Mouse (Mus musculus): Measurements from ENCODE around the gene Tmem86a. TPM values are rescaled to one million over a fixed set of nuclear protein-coding genes. Genes with fewer than 3 reads are reported as not detected.
A peak's percentile ranks its signal among the peaks of the same experiment; 100 is the strongest.
"Not testable (repeated sequence)": the region's sequence is repeated elsewhere in the genome, so short reads cannot be mapped to it uniquely, and the experiment has no call there.

Tmem86a gene
- total RNA-seq, 2 experiments from 2014 or later = 17.4 to 18.8 TPM

GRCm38 (mm10) chr7:47024454-47024853, 25.9 kb upstream of the Tmem86a start:
- intact Hi-C loops (cut with DNase I) = no loop called here
- DNase-seq (ENCODE audit: low spot score in 2 of 2) = no peak

DNA sequence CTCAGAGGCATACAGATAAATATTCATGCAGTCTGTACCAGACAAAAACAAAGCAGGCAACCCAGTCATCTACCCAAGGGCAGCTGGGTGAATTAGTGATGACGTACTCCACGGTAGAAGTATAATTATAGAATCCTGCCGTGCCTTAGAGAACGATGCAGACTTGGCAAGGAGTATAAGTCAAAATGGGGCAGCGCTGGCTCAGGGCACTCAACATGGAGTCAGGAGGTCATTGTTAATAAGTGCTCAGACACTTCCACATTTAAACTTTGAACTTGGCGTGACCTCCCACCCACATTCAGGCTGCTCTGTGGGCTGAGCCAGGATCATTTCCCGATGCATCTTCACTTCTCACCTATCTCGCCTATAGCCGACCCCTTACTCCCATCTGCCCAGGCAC, 25.0 kb upstream of the Tmem86a start:
- intact Hi-C loops (cut with DNase I) = no loop called here
- DNase-seq (ENCODE audit: low spot score in 2 of 2) = no peak

- intact Hi-C loops (cut with DNase I); DNase-seq (ENCODE audit: low spot score in 2 of 2): not testable (repeated sequence)
These were observed 23.5 kb upstream of the Tmem86a start for GRCm38 (mm10) chr7:47026899-47027298.

DNA sequence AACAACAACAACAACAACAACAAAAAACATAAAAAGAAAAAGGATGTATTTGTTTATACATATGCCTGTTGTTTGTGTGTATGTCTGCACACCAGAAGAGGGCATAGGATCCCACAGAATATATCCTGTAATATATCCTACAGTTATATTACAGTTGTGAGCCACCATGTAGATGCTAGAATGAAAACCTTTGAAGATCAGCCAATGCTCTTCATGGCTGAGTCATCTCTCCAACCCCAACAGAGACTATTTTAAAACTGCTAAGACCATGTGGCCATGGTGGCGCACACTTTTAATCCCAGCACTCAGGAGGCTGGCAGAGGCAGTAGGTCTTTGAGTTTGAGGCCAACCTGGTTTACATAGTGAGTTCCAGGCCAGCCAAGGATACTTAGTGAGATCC, 22.9 kb upstream of the Tmem86a start:
- intact Hi-C loops (cut with DNase I) = no loop called here
- DNase-seq (ENCODE audit: low spot score in 2 of 2) = no peak

GRCm38 (mm10) chr7:47030517-47031193, 19.7 kb upstream of the Tmem86a start:
- intact Hi-C loops (cut with DNase I) = no loop called here
- DNase-seq (ENCODE audit: low spot score in 2 of 2) = no peak

GRCm38 (mm10) chr7:47031371-47031770, 19.0 kb upstream of the Tmem86a start:
- intact Hi-C loops (cut with DNase I) = no loop called here
- DNase-seq (ENCODE audit: low spot score in 2 of 2) = no peak

GRCm38 (mm10) chr7:47034785-47035384, 15.5 kb upstream of the Tmem86a start:
- DNase-seq (ENCODE audit: low spot score in 2 of 2) = no peak
- intact Hi-C loops (cut with DNase I) = no loop called here

- DNase-seq (ENCODE audit: low spot score in 2 of 2) = no peak
- intact Hi-C loops (cut with DNase I) = no loop called here
These were observed 15.0 kb upstream of the Tmem86a start for GRCm38 (mm10) chr7:47035426-47035825.

GRCm38 (mm10) chr7:47041706-47042105, 8.7 kb upstream of the Tmem86a start:
- DNase-seq (ENCODE audit: low spot score in 2 of 2) = no peak
- intact Hi-C loops (cut with DNase I) = no loop called here

DNA sequence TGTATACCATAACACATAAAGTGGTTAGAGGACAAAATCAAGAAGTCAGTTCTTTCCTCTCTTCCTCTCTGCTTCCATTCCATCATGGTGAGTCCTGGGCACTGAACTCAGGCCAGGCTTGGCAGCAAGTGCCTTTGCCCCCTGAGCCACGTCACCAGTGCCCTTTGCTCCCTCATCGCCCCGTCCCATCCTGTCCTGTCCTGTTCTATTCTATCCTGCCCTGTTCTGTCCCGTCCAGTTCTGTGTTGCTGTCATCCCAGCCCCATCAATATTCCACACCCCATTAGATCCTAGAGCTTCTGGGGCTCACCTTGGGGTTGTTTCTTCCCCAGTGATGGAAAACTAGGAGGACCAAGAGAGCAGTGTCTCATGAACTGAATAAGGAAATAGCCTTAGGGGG, 8.3 kb upstream of the Tmem86a start:
- DNase-seq (ENCODE audit: low spot score in 2 of 2) = no peak

DNA sequence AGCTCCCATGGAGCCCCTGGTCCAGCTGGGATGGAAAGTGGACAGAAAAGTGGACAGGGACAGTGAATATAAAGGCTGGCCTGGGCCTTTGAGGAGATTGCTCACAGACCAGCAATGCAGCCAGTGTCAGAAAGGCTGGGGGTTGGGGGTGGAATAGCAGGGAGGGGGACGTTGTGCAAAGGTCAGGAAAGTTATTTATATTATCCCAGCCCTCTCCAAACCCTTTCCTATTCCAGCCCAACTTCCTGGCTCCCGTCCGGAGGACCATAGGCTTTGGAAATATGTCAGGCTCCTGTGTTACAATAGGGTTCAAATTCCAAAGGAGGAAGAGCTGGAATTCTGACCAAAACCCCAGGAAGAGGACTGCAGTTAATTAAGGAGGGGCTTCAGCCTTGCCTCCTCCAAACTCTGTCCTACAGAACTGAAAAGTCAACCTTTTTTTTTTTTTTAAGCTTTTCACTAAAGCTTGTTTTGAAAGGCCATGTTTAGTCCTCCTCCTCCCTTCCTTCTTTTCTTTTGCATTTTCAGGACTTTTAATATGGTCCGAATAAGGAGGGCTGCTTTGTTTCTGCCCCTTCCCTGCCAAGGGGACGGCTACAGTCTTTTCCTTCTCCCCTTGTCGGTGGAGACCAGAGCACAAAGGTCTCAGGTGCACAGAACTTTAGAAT, 7.4 kb upstream of the Tmem86a start:
- intact Hi-C loops (cut with DNase I) = no loop called here
- no peak for DNase-seq (ENCODE audit: low spot score in 2 of 2)

More for the DNA sequence above, 8.3 kb upstream of the Tmem86a start:
- intact Hi-C loops (cut with DNase I) = no loop called here

GRCm38 (mm10) chr7:47050766-47051165, 365 bp downstream of the Tmem86a start:
- DNase-seq (ENCODE audit: low spot score in 2 of 2) = peak; percentile 69 to 85
- intact Hi-C loops (cut with DNase I) = no loop called here

- intact Hi-C loops (cut with DNase I) = no loop called here
- peak; percentile 70 to 82 for DNase-seq (ENCODE audit: low spot score in 2 of 2)
These were observed 1.2 kb downstream of the Tmem86a start for GRCm38 (mm10) chr7:47051404-47052151.

- DNase-seq (ENCODE audit: low spot score in 2 of 2) = peak in 1 of 2 experiments; percentile 43
- intact Hi-C loops (cut with DNase I) = no loop called here
These were observed 1.9 kb downstream of the Tmem86a start for GRCm38 (mm10) chr7:47052276-47052675.

DNA sequence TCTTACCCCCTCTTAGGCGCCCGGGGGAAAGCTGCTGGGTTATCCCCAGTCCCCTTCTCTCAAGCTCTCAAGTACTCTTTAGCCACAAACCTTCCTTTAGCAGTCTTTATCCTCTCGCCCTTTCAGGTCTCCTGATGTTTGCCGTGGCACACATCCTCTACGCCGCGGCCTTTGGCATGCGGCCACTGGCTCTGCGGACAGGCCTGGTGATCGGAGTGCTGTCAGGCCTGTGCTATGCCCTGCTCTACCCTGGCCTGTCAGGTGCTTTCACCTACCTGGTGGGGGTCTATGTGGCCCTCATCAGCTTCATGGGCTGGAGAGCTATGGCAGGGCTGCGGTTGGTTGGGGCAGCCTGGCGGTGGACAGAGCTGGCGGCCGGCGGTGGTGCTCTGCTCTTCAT, 2.9 kb downstream of the Tmem86a start:
- intact Hi-C loops (cut with DNase I) = no loop called here
- no peak for DNase-seq (ENCODE audit: low spot score in 2 of 2)

GRCm38 (mm10) chr7:47054666-47055065, 4.3 kb downstream of the Tmem86a start:
- DNase-seq (ENCODE audit: low spot score in 2 of 2) = peak in 1 of 2 experiments; percentile 36
- intact Hi-C loops (cut with DNase I) = no loop called here

DNA sequence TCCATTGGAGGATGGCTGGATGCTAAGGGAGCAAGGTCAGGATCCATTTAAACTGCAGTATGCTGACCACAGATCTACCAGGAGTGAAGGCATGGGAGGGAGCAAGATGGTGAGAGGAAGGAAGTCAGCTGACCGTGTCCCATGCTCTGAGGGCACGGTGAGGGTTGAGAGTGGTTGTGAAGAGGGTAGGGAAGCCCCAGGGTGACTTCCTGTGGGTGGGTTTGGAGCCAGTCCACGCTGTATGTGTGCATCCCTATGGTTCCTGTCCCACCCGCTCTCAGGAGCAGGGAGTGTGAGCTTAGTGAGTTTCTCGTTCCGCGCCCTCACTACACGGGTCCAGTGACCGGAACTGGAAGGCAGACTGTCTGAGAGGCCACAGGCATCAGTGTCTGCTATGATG, 5.3 kb downstream of the Tmem86a start:
- DNase-seq (ENCODE audit: low spot score in 2 of 2) = peak in 1 of 2 experiments; percentile 33
- intact Hi-C loops (cut with DNase I) = no loop called here

- intact Hi-C loops (cut with DNase I) = no loop called here
- no peak for DNase-seq (ENCODE audit: low spot score in 2 of 2)
These were observed 5.9 kb downstream of the Tmem86a start for GRCm38 (mm10) chr7:47056273-47056672.

- no peak for DNase-seq (ENCODE audit: low spot score in 2 of 2)
- intact Hi-C loops (cut with DNase I) = no loop called here
These were observed 8.9 kb downstream of the Tmem86a start for GRCm38 (mm10) chr7:47059339-47059738.

- DNase-seq (ENCODE audit: low spot score in 2 of 2) = peak in 1 of 2 experiments; percentile 62
- intact Hi-C loops (cut with DNase I) = no loop called here
These were observed 11.2 kb downstream of the Tmem86a start for GRCm38 (mm10) chr7:47061560-47061959.

Measured in left cerebral cortex, postnatal 14 days (tissue).